Mouse (Mus musculus): ENCODE data around the gene Nav1.

Gene Nav1

GRCm38 (mm10) chr1:135516511-135517305 lies 90.4 kb downstream of the Nav1 start:
- no peak for DNase-seq (ENCODE audit: low read depth)

- DNase-seq (ENCODE audit: low read depth): no peak
Observed at GRCm38 (mm10) chr1:135515633-135516238, 91.4 kb downstream of the Nav1 start.

GRCm38 (mm10) chr1:135514913-135515632 lies 92.0 kb downstream of the Nav1 start:
- DNase-seq (ENCODE audit: low read depth): peak; percentile 66

- DNase-seq (ENCODE audit: low read depth): no peak
Observed at GRCm38 (mm10) chr1:135514046-135514445, 93.0 kb downstream of the Nav1 start.

- no peak for DNase-seq (ENCODE audit: low read depth)
Observed at GRCm38 (mm10) chr1:135513464-135513863, 93.6 kb downstream of the Nav1 start.

GRCm38 (mm10) chr1:135510346-135510977 lies 96.6 kb downstream of the Nav1 start:
- no peak for DNase-seq (ENCODE audit: low read depth)

GRCm38 (mm10) chr1:135509145-135510084 lies 97.7 kb downstream of the Nav1 start:
- DNase-seq (ENCODE audit: low read depth): no peak

GRCm38 (mm10) chr1:135508349-135508634 lies 98.8 kb downstream of the Nav1 start:
- no peak for DNase-seq (ENCODE audit: low read depth)

- no peak for DNase-seq (ENCODE audit: low read depth)
Observed at GRCm38 (mm10) chr1:135507572-135508348, 99.3 kb downstream of the Nav1 start.

GRCm38 (mm10) chr1:135505499-135505898 lies 101.6 kb downstream of the Nav1 start:
- no peak for DNase-seq (ENCODE audit: low read depth)

GRCm38 (mm10) chr1:135503436-135503835 lies 103.7 kb downstream of the Nav1 start:
- DNase-seq (ENCODE audit: low read depth): peak; percentile 46

GRCm38 (mm10) chr1:135502750-135503149 lies 104.3 kb downstream of the Nav1 start:
- no peak for DNase-seq (ENCODE audit: low read depth)

- DNase-seq (ENCODE audit: low read depth): no peak
Observed at GRCm38 (mm10) chr1:135502135-135502534, 105.0 kb downstream of the Nav1 start.

GRCm38 (mm10) chr1:135498455-135499358 lies 108.4 kb downstream of the Nav1 start:
- no peak for DNase-seq (ENCODE audit: low read depth)

- no peak for DNase-seq (ENCODE audit: low read depth)
Observed at GRCm38 (mm10) chr1:135495048-135495447, 112.0 kb downstream of the Nav1 start.

- DNase-seq (ENCODE audit: low read depth): no peak
Observed at GRCm38 (mm10) chr1:135493862-135494261, 113.2 kb downstream of the Nav1 start.

GRCm38 (mm10) chr1:135492406-135492805 lies 114.7 kb downstream of the Nav1 start:
- peak; percentile 80 for DNase-seq (ENCODE audit: low read depth)

- no peak for DNase-seq (ENCODE audit: low read depth)
Observed at GRCm38 (mm10) chr1:135490931-135491666, 116.0 kb downstream of the Nav1 start.

GRCm38 (mm10) chr1:135488879-135489278 lies 118.2 kb downstream of the Nav1 start:
- no peak for DNase-seq (ENCODE audit: low read depth)
